Mouse (Mus musculus) testis, adult 2 months (tissue): Measurements from ENCODE around the gene Anapc5.

Experiments
- CTCF ChIP-seq: fragments of 200-500 bp; IDR thresholded peaks from 2 replicates; pipeline ENCODE4 v1.5.1; 2012; ENCODE audit warnings: low read depth, mild to moderate bottlenecking, inconsistent platforms, low read length, moderate library complexity; ENCODE audit not compliant: control insufficient read depth, insufficient read depth, insufficient replicate concordance
- POLR2A ChIP-seq: fragments of 200-500 bp; IDR thresholded peaks from 2 replicates; pipeline ENCODE4 v1.6.1; 2012; ENCODE audit warnings: low read depth, mild to moderate bottlenecking, inconsistent platforms, low read length, moderate library complexity; ENCODE audit not compliant: control insufficient read depth

GRCm38 (mm10) chr5:122798557-122799378 is 22.4 kb downstream of the Anapc5 start:
- no peak for TF ChIP-seq POLR2A
- TF ChIP-seq CTCF, result no peak
